Mouse (Mus musculus): ENCODE results near the gene Fbxl17. TPM values are rescaled to one million over a fixed set of nuclear protein-coding genes. Genes with fewer than 3 reads are reported as not detected.

Gene Fbxl17
- polyA plus RNA-seq, 1 experiment, result 27.5 TPM

DNA sequence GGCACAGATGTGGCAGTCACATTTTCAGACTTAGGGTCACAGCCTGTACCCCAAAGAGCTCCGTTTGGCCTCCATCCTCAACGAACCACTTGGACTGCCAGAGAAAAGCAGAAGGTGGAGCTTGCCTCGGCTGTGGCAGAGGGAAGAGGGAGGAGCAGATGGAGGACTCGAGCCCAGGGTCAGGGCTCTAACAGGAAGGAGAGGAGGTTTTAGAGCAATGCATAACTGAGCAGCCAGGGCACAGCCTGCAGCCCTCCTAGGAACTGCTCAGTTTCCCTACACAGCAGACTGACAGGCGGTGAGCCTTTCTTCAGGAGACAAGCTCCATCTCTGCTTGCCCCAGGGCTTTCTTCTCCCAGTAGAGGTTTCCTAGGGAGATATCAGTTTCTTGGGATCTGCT lies 178.5 kb downstream of the Fbxl17 start:
- Histone ChIP-seq H3K4me1 (ENCODE audit: control insufficient read depth, insufficient read depth, low read length) (peaks cover 3% of the 10 kb centered on the region), H3K4me3 (ENCODE audit: insufficient read depth, low read length) (no peak overlapping the region), H3K27ac (ENCODE audit: insufficient read depth, low read length) (no peak overlapping the region)
- TF ChIP-seq CTCF (IDR thresholded peaks at IDR 0.05; ENCODE audit: borderline replicate concordance, insufficient read depth, low read length) (no peak), POLR2A (IDR thresholded peaks at IDR 0.05; ENCODE audit: low read depth, low read length) (no peak)

DNA sequence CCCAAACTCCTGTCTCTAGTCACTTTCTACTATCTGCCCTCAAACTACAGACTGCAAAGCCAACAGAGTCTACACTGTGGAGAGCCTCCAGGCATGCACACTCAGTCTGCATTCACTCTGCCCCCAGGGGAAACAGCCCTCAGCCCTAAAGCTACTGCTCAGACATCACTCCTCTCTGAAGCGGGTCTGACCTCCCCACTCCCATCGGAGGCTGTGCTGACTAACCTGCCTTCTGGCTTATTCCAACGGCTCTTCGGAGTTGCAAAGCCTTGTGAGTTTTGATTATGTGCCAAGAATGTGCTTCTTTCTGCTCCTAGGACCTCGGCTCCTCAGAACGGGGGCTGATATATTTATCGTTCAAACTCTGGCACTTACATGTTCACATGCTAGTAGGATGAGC lies 182.3 kb downstream of the Fbxl17 start:
- H3K4me3 ChIP-seq (ENCODE audit: insufficient read depth, low read length), result no peak overlapping the region
- no peak overlapping the region for H3K27ac ChIP-seq (ENCODE audit: insufficient read depth, low read length)
- peaks cover 3% of the 10 kb centered on the region for H3K4me1 ChIP-seq (ENCODE audit: control insufficient read depth, insufficient read depth, low read length)
- TF ChIP-seq CTCF (IDR thresholded peaks at IDR 0.05; ENCODE audit: borderline replicate concordance, insufficient read depth, low read length) (no peak), POLR2A (IDR thresholded peaks at IDR 0.05; ENCODE audit: low read depth, low read length) (no peak)

DNA sequence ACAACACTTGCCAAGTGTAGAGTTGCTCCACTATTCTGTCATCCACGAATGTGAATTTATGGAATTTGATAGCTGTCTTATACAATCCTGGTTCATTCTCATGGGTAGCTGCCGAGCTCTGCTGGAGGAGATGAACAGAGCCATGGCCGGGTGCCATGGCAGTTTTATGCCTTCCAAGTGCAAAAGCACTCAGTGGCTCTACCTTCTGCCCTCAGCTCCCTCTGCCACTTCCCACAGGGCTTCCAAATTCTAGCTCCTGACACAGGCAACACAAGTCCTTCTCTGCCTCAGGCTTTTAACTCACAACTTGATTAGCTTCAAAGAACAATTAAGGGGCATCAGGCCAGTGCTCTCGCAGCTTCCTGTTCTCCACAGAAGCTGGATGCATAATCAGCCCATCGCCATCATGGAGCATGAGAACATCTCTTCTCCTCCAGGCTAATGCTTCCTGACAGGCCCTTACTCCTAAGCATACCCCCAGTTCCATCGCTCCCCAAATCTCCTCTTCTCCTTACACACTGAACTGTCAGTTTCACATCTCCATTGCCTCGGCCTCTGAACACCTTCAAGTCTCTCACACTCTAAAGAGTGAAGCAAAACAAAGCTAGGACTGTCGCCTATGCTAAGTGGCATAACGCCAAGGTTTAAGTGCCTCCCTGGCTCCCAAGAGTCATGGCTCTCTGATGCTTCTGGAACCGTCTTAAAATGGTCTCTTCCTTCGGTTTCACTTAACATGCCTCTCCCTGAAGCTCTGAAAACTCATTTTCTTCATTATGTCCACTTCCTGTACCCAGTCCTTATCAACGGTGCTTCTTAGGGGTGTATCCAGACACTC lies 184.0 kb downstream of the Fbxl17 start:
- Histone ChIP-seq H3K27ac (ENCODE audit: insufficient read depth, low read length) (no peak overlapping the region), H3K4me3 (ENCODE audit: insufficient read depth, low read length) (no peak overlapping the region), H3K4me1 (ENCODE audit: control insufficient read depth, insufficient read depth, low read length) (peaks cover 3% of the 10 kb centered on the region)
- TF ChIP-seq POLR2A (IDR thresholded peaks at IDR 0.05; ENCODE audit: low read depth, low read length) (no peak), CTCF (IDR thresholded peaks at IDR 0.05; ENCODE audit: borderline replicate concordance, insufficient read depth, low read length) (no peak)

DNA sequence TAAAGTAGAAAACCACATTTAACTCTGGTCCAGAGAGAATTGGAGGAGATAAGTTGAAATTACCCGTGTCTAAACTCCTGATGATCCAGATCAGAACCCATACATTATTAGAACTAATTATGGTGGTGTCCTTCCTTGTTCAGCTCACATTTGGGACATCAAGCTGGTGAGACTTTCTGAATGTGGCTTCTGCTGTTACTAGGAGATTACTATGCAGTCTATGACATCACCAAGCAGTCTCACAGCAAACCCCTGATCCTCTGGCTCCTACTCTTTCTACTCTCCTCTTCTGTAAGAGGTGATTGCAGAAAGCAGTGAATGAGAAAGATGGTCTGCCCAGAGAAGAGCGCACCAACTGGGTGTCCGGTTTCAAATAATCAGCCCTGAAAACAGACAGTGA lies 187.0 kb downstream of the Fbxl17 start:
- TF ChIP-seq CTCF (IDR thresholded peaks at IDR 0.05; ENCODE audit: borderline replicate concordance, insufficient read depth, low read length) (no peak), POLR2A (IDR thresholded peaks at IDR 0.05; ENCODE audit: low read depth, low read length) (no peak)
- peaks cover 2% of the 10 kb centered on the region; the same call in 1 of the 2 replicates for H3K4me1 ChIP-seq (ENCODE audit: control insufficient read depth, insufficient read depth, low read length)
- H3K4me3 ChIP-seq (ENCODE audit: insufficient read depth, low read length), result no peak overlapping the region
- no peak overlapping the region for H3K27ac ChIP-seq (ENCODE audit: insufficient read depth, low read length)

DNA sequence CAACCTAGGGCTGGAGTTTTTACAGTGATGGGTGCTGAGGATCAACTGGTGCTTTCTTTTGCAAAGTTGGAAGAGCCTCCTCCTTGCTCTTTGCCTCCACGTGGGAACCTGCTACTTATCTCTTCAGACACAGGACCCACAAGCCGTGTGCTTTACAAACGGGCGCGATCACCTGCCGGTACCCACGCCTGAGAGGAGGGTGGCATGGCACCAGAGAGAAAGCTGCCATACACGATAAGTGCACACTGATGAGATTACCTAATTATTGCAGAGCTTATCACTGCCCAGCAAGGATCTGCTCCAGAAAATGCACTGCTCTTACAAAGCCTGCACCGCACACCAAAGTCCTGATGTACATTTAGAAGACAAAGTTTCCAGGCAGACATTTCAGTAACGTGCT lies 187.5 kb downstream of the Fbxl17 start:
- H3K27ac ChIP-seq (ENCODE audit: insufficient read depth, low read length), result no peak overlapping the region
- no peak overlapping the region for H3K4me3 ChIP-seq (ENCODE audit: insufficient read depth, low read length)
- TF ChIP-seq CTCF (IDR thresholded peaks at IDR 0.05; ENCODE audit: borderline replicate concordance, insufficient read depth, low read length) (no peak), POLR2A (IDR thresholded peaks at IDR 0.05; ENCODE audit: low read depth, low read length) (no peak)
- H3K4me1 ChIP-seq (ENCODE audit: control insufficient read depth, insufficient read depth, low read length), result no peaks in the 10 kb centered on the region

DNA sequence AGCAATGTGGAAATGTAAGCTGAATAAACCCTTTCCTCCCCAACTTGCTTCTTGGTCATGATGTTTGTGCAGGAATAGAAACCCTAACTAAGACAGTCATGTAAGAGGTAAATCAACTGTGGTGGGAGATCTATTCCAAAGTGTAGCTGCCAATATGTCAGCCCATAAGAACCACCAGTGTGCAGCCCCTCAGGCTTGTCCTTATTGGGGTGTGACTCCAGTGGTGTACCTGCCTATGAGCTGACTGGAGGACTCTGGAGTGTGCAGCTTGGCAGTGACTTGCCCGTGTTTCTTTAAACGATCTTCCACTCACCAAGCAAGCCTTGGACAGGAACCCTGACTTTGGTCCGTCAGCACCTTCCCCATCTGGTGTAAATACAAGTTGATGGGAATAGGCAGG lies 188.2 kb downstream of the Fbxl17 start:
- TF ChIP-seq CTCF (IDR thresholded peaks at IDR 0.05; ENCODE audit: borderline replicate concordance, insufficient read depth, low read length), result no peak
- no peak for TF ChIP-seq POLR2A (IDR thresholded peaks at IDR 0.05; ENCODE audit: low read depth, low read length)
- H3K27ac ChIP-seq (ENCODE audit: insufficient read depth, low read length), result no peak overlapping the region
- no peak overlapping the region for H3K4me3 ChIP-seq (ENCODE audit: insufficient read depth, low read length)
- H3K4me1 ChIP-seq (ENCODE audit: control insufficient read depth, insufficient read depth, low read length), result no peaks in the 10 kb centered on the region

DNA sequence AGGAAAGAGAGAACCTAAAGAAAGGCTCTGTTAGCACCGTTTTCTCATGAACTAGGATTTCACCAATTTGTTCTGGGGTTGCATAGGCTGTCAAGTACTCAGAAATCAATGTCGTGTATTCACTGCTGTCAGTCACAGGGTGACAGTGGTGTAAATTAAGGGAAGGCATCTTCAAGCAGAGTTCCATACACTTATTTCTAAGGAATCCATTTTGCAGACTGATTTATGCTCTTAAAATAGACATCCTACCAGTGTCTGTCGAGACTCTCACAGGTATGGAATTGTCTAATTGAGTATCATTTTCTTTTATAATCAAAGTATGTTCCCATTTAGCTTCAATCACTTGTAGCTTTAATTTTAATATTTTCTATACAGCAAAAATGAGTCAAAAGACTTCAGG lies 189.8 kb downstream of the Fbxl17 start:
- TF ChIP-seq CTCF (IDR thresholded peaks at IDR 0.05; ENCODE audit: borderline replicate concordance, insufficient read depth, low read length) (no peak), POLR2A (IDR thresholded peaks at IDR 0.05; ENCODE audit: low read depth, low read length) (no peak)
- Histone ChIP-seq H3K27ac (ENCODE audit: insufficient read depth, low read length) (no peak overlapping the region), H3K4me1 (ENCODE audit: control insufficient read depth, insufficient read depth, low read length) (no peaks in the 10 kb centered on the region), H3K4me3 (ENCODE audit: insufficient read depth, low read length) (no peak overlapping the region)

DNA sequence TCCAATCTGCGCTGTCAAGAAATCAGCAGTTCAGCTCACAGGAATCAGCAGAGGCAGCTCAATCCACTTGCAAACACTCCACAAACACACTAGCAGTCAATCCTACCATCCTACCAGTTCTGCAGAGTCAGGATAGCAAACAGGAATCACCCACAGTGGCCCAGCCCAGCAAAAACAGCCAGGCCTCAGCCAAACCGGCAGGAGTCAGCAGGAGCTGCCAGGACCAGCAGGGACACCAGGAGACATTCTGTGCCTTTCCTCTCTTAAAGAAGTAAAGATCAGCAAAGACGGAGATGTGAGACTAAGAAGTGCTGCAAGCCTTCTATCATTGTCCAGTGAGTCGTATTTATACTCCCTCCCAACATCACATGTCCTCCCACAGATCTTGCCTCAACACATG lies 196.0 kb downstream of the Fbxl17 start:
- Histone ChIP-seq H3K4me3 (ENCODE audit: insufficient read depth, low read length) (no peak overlapping the region), H3K4me1 (ENCODE audit: control insufficient read depth, insufficient read depth, low read length) (no peaks in the 10 kb centered on the region), H3K27ac (ENCODE audit: insufficient read depth, low read length) (no peak overlapping the region)
- TF ChIP-seq POLR2A (IDR thresholded peaks at IDR 0.05; ENCODE audit: low read depth, low read length), result no peak
- no peak for TF ChIP-seq CTCF (IDR thresholded peaks at IDR 0.05; ENCODE audit: borderline replicate concordance, insufficient read depth, low read length)

DNA sequence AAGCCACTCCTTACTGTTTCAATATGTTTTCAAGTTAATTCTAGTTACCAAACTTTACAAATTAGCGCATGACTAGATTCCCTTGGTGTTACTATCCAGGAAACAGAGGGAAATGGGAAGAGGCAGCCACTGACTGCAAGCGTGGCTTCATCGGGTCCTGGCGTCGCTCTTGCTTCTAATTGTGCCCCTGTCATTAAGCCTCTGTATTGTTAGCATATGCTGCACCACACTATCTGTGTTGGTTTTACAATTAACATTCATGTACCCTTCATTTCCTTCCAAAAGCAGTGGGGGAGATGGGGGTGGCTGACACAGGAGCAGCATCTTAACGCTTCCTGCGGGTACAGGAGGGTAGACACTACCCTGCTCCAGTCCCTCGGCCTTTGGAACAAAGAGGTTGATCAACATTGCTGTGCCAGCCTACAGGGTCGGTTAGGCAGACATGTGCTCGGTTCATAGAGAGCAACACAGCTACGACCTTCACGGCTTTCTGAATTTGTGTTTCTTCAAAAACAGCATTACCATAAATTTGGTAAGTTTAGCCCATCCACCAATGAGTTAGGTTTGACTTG lies 197.9 kb downstream of the Fbxl17 start:
- no peak for TF ChIP-seq CTCF (IDR thresholded peaks at IDR 0.05; ENCODE audit: borderline replicate concordance, insufficient read depth, low read length)
- TF ChIP-seq POLR2A (IDR thresholded peaks at IDR 0.05; ENCODE audit: low read depth, low read length), result no peak
- Histone ChIP-seq H3K27ac (ENCODE audit: insufficient read depth, low read length) (no peak overlapping the region), H3K4me3 (ENCODE audit: insufficient read depth, low read length) (no peak overlapping the region), H3K4me1 (ENCODE audit: control insufficient read depth, insufficient read depth, low read length) (no peaks in the 10 kb centered on the region)

DNA sequence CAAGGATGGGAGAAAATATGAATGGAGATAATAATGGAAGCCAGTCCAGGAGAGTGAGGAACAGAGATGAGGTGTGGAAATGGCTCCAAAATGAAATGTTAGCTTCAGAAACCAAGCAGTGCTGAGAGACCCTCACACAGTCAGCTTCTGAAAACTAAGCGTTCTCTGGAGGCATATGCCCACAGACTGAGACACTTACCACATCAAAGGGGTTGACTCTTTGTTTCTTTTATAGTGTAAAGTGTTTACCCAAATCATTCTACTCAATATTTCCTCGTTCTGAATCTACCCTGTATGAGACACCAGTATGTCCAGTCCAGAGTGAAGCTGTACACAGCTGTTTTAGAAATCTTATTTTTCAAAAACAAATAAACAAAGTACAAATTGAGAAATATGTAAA lies 204.3 kb downstream of the Fbxl17 start:
- Histone ChIP-seq H3K27ac (ENCODE audit: insufficient read depth, low read length) (no peak overlapping the region), H3K4me3 (ENCODE audit: insufficient read depth, low read length) (no peak overlapping the region), H3K4me1 (ENCODE audit: control insufficient read depth, insufficient read depth, low read length) (no peaks in the 10 kb centered on the region)
- TF ChIP-seq CTCF (IDR thresholded peaks at IDR 0.05; ENCODE audit: borderline replicate concordance, insufficient read depth, low read length) (no peak), POLR2A (IDR thresholded peaks at IDR 0.05; ENCODE audit: low read depth, low read length) (no peak)

Measured in embryonic fibroblast, embryonic 13.5 days (primary cell).